Mouse (Mus musculus) fat pad, adult 2 months (tissue): ENCODE results near the gene Tmem273.

Experiments used
- DNase-seq: peaks from one replicate; pipeline ENCODE4 v3.0.0-alpha.2; 2011; ENCODE audit warnings: low read depth, low spot score; ENCODE audit errors: extremely low read depth

Tmem273 gene

GRCm38 (mm10) chr14:32858941-32859510 lies 73.3 kb downstream of the Tmem273 start:
- DNase-seq: no peak

GRCm38 (mm10) chr14:32859831-32860569 lies 74.2 kb downstream of the Tmem273 start:
- no peak for DNase-seq

GRCm38 (mm10) chr14:32861149-32861581 lies 75.4 kb downstream of the Tmem273 start:
- no peak for DNase-seq

GRCm38 (mm10) chr14:32861656-32862055 lies 75.9 kb downstream of the Tmem273 start:
- DNase-seq: no peak

- DNase-seq: no peak
Measured at GRCm38 (mm10) chr14:32865331-32865730, 79.6 kb downstream of the Tmem273 start.
